Mouse (Mus musculus): ENCODE data around the gene Wwox. TPM values are rescaled to one million over a fixed set of nuclear protein-coding genes. Genes with fewer than 3 reads are reported as not detected.
A peak's percentile ranks its signal among the peaks of the same experiment; 100 is the strongest.

Wwox gene
- polyA plus RNA-seq, 2 experiments from 2014 or later: 9.2 to 11.6 TPM

- ATAC-seq: no peak
Observed at GRCm38 (mm10) chr8:115374957-115375356, 935.5 kb downstream of the Wwox start.

GRCm38 (mm10) chr8:115375361-115376047, 936.0 kb downstream of the Wwox start:
- ATAC-seq: no peak

- ATAC-seq: no peak
Observed at GRCm38 (mm10) chr8:115377321-115377720, 937.9 kb downstream of the Wwox start.

GRCm38 (mm10) chr8:115380017-115380416, 940.6 kb downstream of the Wwox start:
- ATAC-seq: no peak

GRCm38 (mm10) chr8:115390921-115391504, 951.6 kb downstream of the Wwox start:
- peak; percentile 77 for ATAC-seq

- no peak for ATAC-seq
Observed at GRCm38 (mm10) chr8:115395840-115396239, 956.4 kb downstream of the Wwox start.

GRCm38 (mm10) chr8:115397981-115398380, 958.5 kb downstream of the Wwox start:
- ATAC-seq: peak; percentile 95

- peak; percentile 33 for ATAC-seq
Observed at GRCm38 (mm10) chr8:115400013-115400720, 960.7 kb downstream of the Wwox start.

Other genes starting within 250 kb of the Wwox start
- under 1 TPM in 1 of 2 experiments, not detected in 1; 0.12 TPM for gene Vat1l, start 234.0 kb upstream of the Wwox start, polyA plus RNA-seq (2017; shearing (Covaris generic))
- gene Clec3a, start 21.6 kb upstream of the Wwox start, polyA plus RNA-seq (2017; shearing (Covaris generic)): not detected

All from activated CD4-positive, CD25-positive, alpha-beta regulatory T cell, adult 4 months (primary cell).